Mouse (Mus musculus) layer of hippocampus, postnatal 14 days (tissue): ENCODE measurements around the gene Scarf1. TPM values are rescaled to one million over a fixed set of nuclear protein-coding genes. Genes with fewer than 3 reads are reported as not detected.

Source experiments
- DNase-seq, 2 experiments: peaks; one replicate each; pipeline ENCODE4 v3.0.0; 2021 to 2022; ENCODE audit warnings: low spot score in 2 of 2, mixed read lengths in 1 of 2
- long read RNA-seq, 2 experiments: library from polyadenylated mRNA; stranded (forward); transcript quantifications; one replicate each; pipeline ENCODE4 v2.0.0; 2021
- total RNA-seq, 2 experiments: library from RNA; stranded (reverse); gene quantifications; 2 replicates each; pipeline ENCODE4 v1.2.3; 2021

The Scarf1 gene
- total RNA-seq = 1 to 10 TPM; 2.9 to 3.3 TPM
- long read RNA-seq, experiment 1, partial matches to known transcripts = 0 of 3 reads
- long read RNA-seq, experiment 1, other reads (novel, unspliced or antisense) = 2 of 3 reads
- long read RNA-seq, experiment 2, partial matches to known transcripts = 2 of 4 reads
- long read RNA-seq, experiment 2, other reads (novel, unspliced or antisense) = 1 of 4 reads

GRCm38 (mm10) chr11:75513336-75513735 is at the start of gene Scarf1:
Gene Scarf1, plus strand, starts transcription at chr11:75513540.
- no peak for DNase-seq

DNA sequence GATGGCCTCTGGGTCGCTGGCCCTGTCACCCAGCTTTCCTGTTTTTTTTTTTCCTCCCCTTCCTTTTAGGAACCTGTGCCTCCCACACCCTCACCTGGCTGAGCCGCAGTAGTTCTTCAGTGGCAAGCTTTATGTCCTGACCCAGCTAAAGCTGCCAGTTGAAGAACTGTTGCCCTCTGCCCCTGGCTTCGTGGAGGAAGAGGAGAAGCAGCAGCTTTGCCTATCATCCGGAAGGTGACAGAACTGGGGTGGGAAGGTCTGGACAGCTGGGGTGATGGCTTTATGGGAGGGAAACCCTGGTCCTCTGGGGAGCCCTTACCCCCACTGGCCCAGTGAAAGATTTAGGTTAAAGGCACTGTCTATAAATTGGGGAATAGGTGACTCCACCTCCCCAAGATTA is 49.7 kb upstream of the Scarf1 start:
- no peak for DNase-seq

DNA sequence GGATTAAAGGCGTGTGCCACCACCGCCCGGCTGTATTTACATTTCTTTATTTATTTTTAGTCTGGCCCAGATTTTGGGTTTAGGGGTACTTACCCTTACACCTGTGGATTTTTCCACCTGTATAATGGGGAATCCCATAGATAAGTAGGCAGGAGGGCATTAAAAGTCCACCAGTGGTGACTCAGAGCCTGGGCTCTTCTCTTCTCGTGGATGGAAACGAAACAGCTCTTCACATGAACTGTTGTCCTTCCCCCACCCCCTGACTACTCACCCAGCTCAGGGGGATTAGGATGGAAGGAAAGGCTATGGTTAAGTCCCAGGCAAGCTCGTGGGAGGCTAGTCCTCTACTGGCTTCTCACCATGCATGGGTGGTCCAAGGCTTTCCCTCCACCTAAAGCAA is 48.9 kb upstream of the Scarf1 start:
- no peak for DNase-seq

DNA sequence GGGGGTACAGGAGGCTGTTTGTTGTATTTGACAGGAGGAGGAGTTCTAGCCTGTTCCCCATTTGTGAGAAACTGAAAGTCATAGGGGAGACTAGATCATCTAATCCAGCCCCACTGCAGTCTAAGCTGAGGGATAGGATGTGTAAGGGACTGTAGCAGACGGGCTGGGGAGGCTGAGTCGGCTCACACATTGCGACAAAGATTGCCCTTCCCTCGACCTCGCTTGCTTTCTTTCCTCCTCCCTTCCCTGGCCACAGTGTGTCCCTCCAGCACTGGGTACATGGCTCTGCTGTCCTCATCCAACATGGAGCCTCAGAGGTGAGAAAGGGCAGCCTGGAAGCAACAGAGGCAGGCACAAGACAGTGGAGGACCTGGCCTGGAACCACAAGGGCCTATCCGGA is 48.3 kb upstream of the Scarf1 start:
- DNase-seq = no peak

DNA sequence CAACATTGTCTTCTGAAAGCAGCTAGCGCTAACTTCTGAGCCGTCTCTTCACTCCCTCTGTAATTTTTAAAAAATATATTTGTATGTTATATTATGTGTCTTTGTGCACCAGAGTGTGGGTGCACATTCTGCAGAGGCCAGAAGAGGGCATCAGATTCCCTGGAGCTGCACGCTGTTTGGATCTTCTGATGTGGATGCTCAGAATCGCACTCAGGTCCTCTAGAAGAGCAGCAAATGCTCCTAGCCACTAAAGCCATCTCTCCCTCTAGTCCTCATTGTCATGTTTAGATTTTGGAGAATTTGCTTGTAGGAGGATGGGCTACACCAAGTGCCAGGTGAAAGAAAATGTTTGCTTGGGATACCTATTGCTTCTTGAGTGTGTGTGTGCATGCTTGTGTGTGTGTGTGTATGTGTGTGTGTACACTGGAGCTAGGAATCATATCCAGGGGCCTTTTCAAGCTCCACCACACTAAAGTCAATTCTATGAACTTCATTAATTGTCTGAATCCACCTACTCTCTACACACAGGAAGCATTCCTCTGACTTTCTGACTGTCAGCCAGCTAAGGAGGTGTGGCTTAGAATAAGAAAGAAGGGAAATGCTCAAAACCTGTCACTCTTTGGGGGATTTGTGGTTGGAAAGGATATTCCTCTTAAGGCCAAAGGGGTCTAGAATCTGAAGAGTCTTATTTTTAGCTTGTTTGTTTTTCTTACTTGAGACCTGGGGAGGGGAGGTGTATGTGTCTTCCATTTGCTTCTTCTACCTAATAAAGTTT is 46.4 kb upstream of the Scarf1 start:
- no peak for DNase-seq

GRCm38 (mm10) chr11:75467512-75468215 is 45.7 kb upstream of the Scarf1 start:
- peak in 1 of 2 experiments; percentile 29 for DNase-seq

DNA sequence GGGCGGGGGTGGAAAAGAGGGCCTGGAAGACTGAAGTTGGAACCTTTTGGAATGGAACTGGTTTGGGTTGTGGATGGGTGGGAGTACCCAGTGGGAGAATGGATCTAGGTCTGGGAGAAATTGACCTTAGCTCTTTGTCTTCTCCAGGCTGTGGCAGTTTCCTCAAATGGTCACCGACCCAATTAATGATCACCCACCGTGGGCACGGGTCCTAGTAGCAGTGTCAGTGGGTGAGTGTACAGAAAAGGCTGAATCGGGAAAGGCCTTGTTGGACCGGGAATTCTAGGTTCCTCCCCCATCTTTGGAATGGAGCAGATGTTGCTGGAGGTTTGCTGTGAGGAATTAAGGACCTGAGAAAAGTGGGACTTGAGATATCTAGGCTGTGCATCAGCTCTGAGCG is 44.9 kb upstream of the Scarf1 start:
- DNase-seq = no peak

- DNase-seq = no peak
Observed at GRCm38 (mm10) chr11:75469261-75469660, 44.1 kb upstream of the Scarf1 start.

DNA sequence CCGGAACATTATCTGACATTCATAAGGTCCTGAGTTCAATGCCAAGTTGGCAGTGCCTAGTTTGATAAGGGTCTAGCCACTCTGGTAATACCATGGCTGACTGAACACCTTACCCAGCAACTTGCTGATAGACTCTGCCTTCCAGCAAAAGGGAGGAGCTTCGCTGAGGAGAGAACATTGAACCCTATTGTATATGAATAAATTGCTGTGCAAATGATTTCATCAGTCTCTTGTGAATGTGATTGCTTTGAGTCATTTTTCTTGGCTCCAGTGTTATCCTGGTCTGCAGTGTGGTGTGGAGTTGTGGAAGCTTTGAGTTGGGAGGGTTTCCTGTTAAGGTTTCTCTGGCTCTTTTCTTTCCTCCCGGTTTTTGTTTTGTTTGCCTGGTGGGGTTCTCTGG is 42.7 kb upstream of the Scarf1 start:
- DNase-seq = no peak

GRCm38 (mm10) chr11:75472469-75473081 is 40.8 kb upstream of the Scarf1 start:
- no peak for DNase-seq

- no peak for DNase-seq
Observed at GRCm38 (mm10) chr11:75473376-75473775, 40.0 kb upstream of the Scarf1 start.

GRCm38 (mm10) chr11:75486192-75486591 is 27.1 kb upstream of the Scarf1 start:
- DNase-seq = no peak

GRCm38 (mm10) chr11:75486601-75487285 is 26.6 kb upstream of the Scarf1 start, which contains the start of gene Prpf8:
Gene Prpf8, plus strand, starts transcription at chr11:75486816.
- peak; percentile 99 for DNase-seq

DNA sequence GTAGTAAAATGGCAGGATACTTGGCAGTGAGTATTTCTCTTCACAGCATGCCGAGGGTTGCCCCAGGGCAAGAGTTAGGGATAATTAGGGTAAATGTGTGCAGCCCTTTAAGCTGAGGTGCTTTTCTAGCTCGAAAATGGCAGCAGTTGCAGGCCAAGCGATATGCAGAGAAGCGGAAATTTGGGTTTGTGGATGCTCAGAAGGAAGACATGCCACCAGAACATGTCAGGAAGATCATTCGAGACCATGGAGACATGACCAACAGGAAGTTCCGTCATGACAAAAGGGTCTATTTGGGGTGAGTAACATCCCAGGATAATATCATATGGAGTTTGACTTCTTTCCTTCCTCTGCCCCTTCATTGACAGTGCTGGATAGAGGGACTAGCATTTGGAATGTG is 25.8 kb upstream of the Scarf1 start:
- no peak for DNase-seq

- no peak for DNase-seq
Observed at GRCm38 (mm10) chr11:75494296-75495049, 18.9 kb upstream of the Scarf1 start.

GRCm38 (mm10) chr11:75498126-75498525 is 15.2 kb upstream of the Scarf1 start:
- DNase-seq = no peak

GRCm38 (mm10) chr11:75508162-75508561 is 5.2 kb upstream of the Scarf1 start:
- DNase-seq = no peak

- no peak for DNase-seq
Observed at GRCm38 (mm10) chr11:75508904-75509303, 4.4 kb upstream of the Scarf1 start.

DNA sequence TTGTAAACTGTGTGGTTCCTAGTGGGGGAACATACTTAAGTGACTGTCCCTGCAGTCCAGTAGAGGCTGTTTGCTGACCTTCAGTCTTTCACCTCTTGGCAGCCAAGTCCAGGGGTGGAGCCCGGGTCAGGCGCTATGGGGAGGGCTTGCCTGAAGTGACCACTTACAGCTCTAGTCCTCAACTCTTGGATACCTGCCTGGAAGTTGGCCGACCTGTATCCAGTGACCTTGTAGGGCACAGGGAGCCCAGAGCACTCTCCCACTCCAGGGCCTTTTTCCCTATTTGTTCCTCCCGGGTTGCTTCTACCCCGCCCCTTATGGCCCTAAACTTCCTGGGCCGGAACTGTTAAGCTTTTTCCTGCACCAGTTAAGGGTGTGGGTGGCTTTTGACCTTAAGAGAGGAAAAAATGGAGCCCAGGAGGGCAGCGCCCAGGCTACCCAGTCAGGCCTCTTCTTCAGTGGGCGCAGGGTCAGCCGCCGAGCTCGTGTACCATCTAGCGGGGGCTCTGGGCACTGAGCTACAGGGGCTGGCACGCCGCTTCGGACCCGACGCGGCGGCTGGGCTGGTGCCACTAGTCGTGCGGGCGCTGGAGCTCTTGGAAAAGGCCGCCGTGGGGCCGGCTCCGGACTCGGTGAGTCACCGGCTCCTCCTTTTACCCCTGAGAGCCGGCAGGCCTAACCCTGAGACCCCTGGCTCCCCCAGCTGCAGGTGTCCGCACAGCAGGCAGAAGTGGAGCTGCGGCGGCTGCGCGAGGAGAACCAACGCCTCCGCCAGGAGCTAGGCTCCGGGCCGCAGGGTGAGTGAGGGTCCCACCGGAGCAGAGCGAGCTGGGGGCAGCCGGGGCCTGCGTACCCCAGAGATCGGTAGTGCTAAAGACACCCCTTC is 3.4 kb upstream of the Scarf1 start, which contains the start of gene Rilp:
Rilp (plus strand) TSS at position 354 of the 886 bp plus-strand sequence.
- DNase-seq = peak in 1 of 2 experiments; percentile 65
